Mouse (Mus musculus) mouse embryonic stem cell (cell line): ENCODE data around the gene Gm20388.

Experiments
- in situ Hi-C, 2 experiments: fragments of 300-500 bp; cut with MboI; formaldehyde crosslinking; loops; 1 replicate in 1 of 2; 3 replicates in 1 of 2; pipeline ENCODE4 v1.14.3; 2019 to 2020; ENCODE audit warnings: low sequenced_read_pairs in 2 of 2, low pct_unique_long_range_greater_than_20kb in 1 of 2, mixed read lengths in 1 of 2; ENCODE audit not compliant: unreplicated experiment in 1 of 2

Gm20388 gene

GRCm38 (mm10) chr8:122825408-122825807 lies 2914.8 kb downstream of the Gm20388 start:
- in situ Hi-C loops = loop anchor here in 1 of 2 experiments (5.0 kb wide), 1 partner anchor 208 kb away; no protein-coding TSS in a partner anchor

DNA sequence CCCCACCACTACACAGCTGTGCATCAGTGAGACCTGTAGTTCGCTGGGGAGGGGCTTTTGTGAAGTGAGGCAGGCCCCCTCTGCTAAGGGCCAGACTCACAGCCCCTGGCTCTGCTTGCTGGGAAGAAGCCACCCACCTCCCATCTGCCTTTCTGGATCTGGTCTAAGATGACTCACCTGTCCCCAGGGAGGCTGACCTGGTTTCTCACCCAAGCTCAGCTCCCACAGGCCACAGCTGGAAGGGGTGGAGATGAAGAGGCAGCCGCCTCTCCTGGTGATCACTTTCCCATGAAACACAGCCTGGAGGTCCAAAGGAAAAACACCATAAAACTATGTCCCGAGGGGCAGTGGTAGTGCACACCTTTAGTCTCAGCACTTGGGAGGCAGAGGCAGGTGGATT lies 2918.8 kb downstream of the Gm20388 start:
- in situ Hi-C loops = loop anchor here in 1 of 2 experiments (5.0 kb wide), 1 partner anchor 212 kb away; no protein-coding TSS in a partner anchor

GRCm38 (mm10) chr8:122830349-122831061 lies 2919.9 kb downstream of the Gm20388 start:
- in situ Hi-C loops = loop anchor here in 1 of 2 experiments (10.0 kb wide), 1 partner anchor 364 kb away; no protein-coding TSS in a partner anchor

GRCm38 (mm10) chr8:122834416-122834815 lies 2923.8 kb downstream of the Gm20388 start:
- in situ Hi-C loops = loop anchor here in 1 of 2 experiments (10.0 kb wide), 1 partner anchor 360 kb away; no protein-coding TSS in a partner anchor

GRCm38 (mm10) chr8:122834971-122835370 lies 2924.3 kb downstream of the Gm20388 start:
- in situ Hi-C loops = loop anchor here in 1 of 2 experiments (10.0 kb wide), 1 partner anchor 360 kb away; no protein-coding TSS in a partner anchor

DNA sequence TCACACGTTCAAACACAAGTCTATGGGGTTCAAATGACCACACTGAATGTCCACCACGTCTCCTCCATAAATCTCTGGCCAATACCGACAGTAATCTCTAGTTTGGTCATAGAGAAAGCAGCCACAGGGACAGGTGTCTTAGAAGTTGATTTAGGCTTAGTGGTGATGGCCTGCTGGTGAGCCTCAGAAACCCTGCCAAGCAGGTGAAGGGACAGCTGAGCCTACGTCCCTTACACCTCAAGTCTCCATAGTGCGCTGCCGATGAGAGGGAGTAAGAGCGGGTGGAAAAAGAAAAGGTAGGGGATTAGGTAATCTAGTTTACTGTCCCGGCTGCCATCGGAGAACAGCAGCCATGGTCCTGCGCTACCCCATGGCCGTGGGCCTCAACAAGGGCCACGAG lies 2925.6 kb downstream of the Gm20388 start:
- in situ Hi-C loops = loop anchor here in 1 of 2 experiments (10.0 kb wide), 1 partner anchor 359 kb away; no protein-coding TSS in a partner anchor

- in situ Hi-C loops = loop anchor here in 1 of 2 experiments (10.0 kb wide), 1 partner anchor 358 kb away; no protein-coding TSS in a partner anchor
Measured at GRCm38 (mm10) chr8:122836696-122837095, 2926.1 kb downstream of the Gm20388 start.

- in situ Hi-C loops = no loop called here
Measured at GRCm38 (mm10) chr8:122844161-122844560, 2933.5 kb downstream of the Gm20388 start.

- in situ Hi-C loops = no loop called here
Measured at GRCm38 (mm10) chr8:122845662-122846061, 2935.0 kb downstream of the Gm20388 start.

DNA sequence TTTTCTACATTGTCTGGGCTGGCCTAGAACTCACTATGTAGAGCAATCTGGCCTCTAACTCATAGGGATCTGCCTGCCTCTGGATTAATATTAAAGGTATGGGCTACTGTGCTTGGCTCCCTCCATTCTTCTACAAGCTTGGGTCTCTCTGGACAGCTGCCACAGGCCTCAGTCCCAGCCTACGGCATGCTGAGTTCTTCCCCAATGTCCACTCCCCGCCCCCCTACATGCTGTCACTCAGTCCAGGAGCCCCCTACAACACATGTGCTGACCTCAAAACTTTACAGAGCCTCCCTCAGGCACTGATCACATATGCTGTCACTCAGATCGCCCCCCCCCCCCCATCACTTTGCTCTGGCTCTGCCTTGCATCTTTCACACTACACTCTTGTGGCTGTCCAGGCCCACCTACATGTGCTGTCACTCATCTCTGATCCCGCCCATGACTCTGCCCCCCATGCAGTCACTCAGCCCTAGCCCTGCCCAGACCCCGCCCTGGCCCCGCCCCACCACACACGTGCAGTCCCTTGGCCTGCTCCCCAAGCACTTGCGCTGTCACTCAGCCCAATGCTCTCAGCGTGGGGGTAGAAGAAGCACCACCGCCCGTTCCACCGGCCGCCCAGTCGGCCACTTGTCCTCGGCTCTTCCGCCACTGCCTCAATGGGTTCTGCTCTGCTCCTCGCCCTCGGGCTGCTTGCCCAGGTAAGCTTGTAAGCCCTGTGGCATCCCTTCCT lies 2937.4 kb downstream of the Gm20388 start, which contains the start of gene Cdh15:
Cdh15 (plus strand) TSS at position 138 of the 733 bp plus-strand sequence.
- in situ Hi-C loops = no loop called here

- in situ Hi-C loops = no loop called here
Measured at GRCm38 (mm10) chr8:122849152-122849910, 2938.7 kb downstream of the Gm20388 start.

DNA sequence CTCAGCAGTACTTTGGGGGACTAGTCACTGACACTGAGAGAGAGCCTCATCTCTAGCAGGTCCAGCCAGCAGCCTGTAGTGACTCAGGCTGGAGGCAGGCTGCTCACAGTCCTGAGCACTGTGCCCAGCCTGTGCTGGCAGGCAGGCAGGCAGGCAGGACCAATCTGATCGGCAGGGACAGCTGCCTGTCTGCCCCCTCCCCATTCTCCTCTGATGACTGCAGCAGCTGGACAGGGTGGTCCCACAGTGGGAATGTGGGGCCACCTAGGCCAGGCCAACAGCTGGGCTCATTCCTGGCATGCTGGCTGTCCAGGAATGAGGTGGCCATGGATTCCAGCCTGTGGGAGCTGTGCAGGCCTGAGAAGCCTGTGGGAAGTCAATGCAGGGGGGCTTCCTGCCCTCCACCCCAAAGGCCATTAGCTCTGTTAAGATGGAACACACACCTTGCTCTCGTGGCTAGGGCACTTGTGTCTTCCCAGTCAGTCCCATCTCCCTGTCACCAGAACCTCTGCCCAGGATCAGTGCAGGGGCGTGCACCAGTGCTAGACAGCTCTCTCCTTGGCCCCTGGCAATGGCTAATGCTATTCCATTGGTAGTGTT lies 2940.1 kb downstream of the Gm20388 start:
- in situ Hi-C loops = no loop called here

GRCm38 (mm10) chr8:122851692-122852545 lies 2941.3 kb downstream of the Gm20388 start:
- in situ Hi-C loops = no loop called here

GRCm38 (mm10) chr8:122852546-122852905 lies 2941.9 kb downstream of the Gm20388 start:
- in situ Hi-C loops = no loop called here

- in situ Hi-C loops = no loop called here
Measured at GRCm38 (mm10) chr8:122853340-122853771, 2942.7 kb downstream of the Gm20388 start.

DNA sequence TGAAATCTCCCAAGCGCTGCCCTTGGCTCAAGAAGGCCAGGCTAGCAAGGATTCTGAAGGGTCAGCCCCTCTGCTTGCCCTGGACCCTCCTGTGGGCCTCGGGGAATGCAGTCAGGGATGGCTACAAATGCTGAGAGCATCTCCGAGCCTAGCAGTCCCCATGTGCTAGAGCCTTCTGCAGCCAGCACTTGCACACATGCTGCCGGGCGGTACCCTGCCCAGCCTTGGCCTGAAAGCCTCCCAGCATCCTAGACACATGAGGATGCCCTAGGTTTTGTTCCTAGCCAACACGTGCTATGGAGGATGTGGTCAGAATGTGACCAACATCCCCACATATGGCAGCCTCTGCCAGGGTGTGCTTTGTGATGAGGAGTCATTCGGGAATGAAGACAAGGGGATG lies 2943.7 kb downstream of the Gm20388 start:
- in situ Hi-C loops = no loop called here

GRCm38 (mm10) chr8:122855123-122855522 lies 2944.5 kb downstream of the Gm20388 start:
- in situ Hi-C loops = no loop called here
